Mouse (Mus musculus) MEL (cell line): ENCODE measurements around the gene Ppp1r2.

Source experiments
- BHLHE40 ChIP-seq: IDR thresholded peaks from 2 replicates; pipeline ENCODE4 v1.6.1; 2012; ENCODE audit warnings: low read depth, mild to moderate bottlenecking, inconsistent platforms, low read length, improper control_type of control experiment, borderline replicate concordance
- CTCF ChIP-seq, 3 experiments: IDR thresholded peaks in 2 of 3; conservative IDR thresholded peaks in 1 of 3; 2 replicates each; pipeline ENCODE4 v1.5.1; 2011 to 2012; ENCODE audit warnings: low read length in 3 of 3, low read depth in 2 of 3, mild to moderate bottlenecking in 2 of 3, improper control_type of control experiment in 1 of 3, inconsistent platforms in 1 of 3, mixed read lengths in 1 of 3, moderate library complexity in 1 of 3; ENCODE audit not compliant: control insufficient read depth in 1 of 3, insufficient read depth in 1 of 3, poor library complexity in 1 of 3, severe bottlenecking in 1 of 3
- ELF1 ChIP-seq: IDR thresholded peaks from 2 replicates; pipeline ENCODE4 v1.6.1; 2014; ENCODE audit warnings: low read depth, mild to moderate bottlenecking, inconsistent platforms, low read length, improper control_type of control experiment, moderate library complexity
- EP300 ChIP-seq, 2 experiments: IDR thresholded peaks; 2 replicates each; pipeline ENCODE4 v1.6.1; 2011; ENCODE audit warnings: improper control_type of control experiment in 2 of 2, low read length in 2 of 2, low read depth in 1 of 2, mild to moderate bottlenecking in 1 of 2
- KAT2A ChIP-seq: conservative IDR thresholded peaks from 2 replicates; pipeline ENCODE4 v1.6.1; 2012; ENCODE audit warnings: low read depth, low read length, improper control_type of control experiment, inconsistent platforms
- POLR2A ChIP-seq, 2 experiments: IDR thresholded peaks; 2 replicates each; pipeline ENCODE4 v1.6.1; 2011 to 2012; ENCODE audit warnings: low read length in 2 of 2, mild to moderate bottlenecking in 2 of 2, control low read depth in 1 of 2, improper control_type of control experiment in 1 of 2, low read depth in 1 of 2, moderate library complexity in 1 of 2; ENCODE audit not compliant: control insufficient read depth in 1 of 2, insufficient read depth in 1 of 2, poor library complexity in 1 of 2
- POLR2AphosphoS5 ChIP-seq: IDR thresholded peaks from 2 replicates; pipeline ENCODE4 v1.6.1; 2012; ENCODE audit warnings: low read depth, borderline replicate concordance, mild to moderate bottlenecking, inconsistent platforms, low read length, moderate library complexity, mixed read lengths
- ZKSCAN1 ChIP-seq: IDR thresholded peaks from 2 replicates; pipeline ENCODE4 v1.6.1; 2012; ENCODE audit warnings: low read depth, mild to moderate bottlenecking, inconsistent platforms, low read length, improper control_type of control experiment, moderate library complexity

GRCm38 (mm10) chr16:31209911-31210310 lies 65.2 kb downstream of the Ppp1r2 start:
- peak; percentile 7 to 33; a peak in 1 of 4 replicates for TF ChIP-seq POLR2A (IDR thresholded peaks at IDR 0.05; ENCODE audit: control insufficient read depth in 1 of 2, insufficient read depth in 1 of 2, low read depth in 1 of 2, low read length in 2 of 2, poor library complexity in 1 of 2)
- TF ChIP-seq BHLHE40: peak; percentile 68; the same call in 1 of the 2 replicates
- no peak for TF ChIP-seq CTCF (IDR thresholded peaks at IDR 0.05 in 2 of 3, conservative IDR thresholded peaks at IDR 0.05 in 1 of 3; ENCODE audit: control insufficient read depth in 1 of 3, insufficient read depth in 1 of 3, low read depth in 2 of 3, low read length in 3 of 3, poor library complexity in 1 of 3, severe bottlenecking in 1 of 3)
- no peak for TF ChIP-seq POLR2AphosphoS5
- TF ChIP-seq ZKSCAN1: no peak
- TF ChIP-seq KAT2A: no peak
- peak; percentile 86 for TF ChIP-seq EP300 (IDR thresholded peaks at IDR 0.05; ENCODE audit: low read depth in 1 of 2, low read length in 2 of 2)
- TF ChIP-seq ELF1: 0 out of 2 replicates have a peak, but pooled peaks have one; percentile 35
